Mouse (Mus musculus) limb, embryonic 10.5 days (tissue): ENCODE results near the gene Kcnv2. TPM values are rescaled to one million over a fixed set of nuclear protein-coding genes. Genes with fewer than 3 reads are reported as not detected.
A peak's percentile ranks its signal among the peaks of the same experiment; 100 is the strongest.

ENCODE experiments used
- DNase-seq: peaks from one replicate; pipeline ENCODE4 v3.0.0-alpha.2; 2017; ENCODE audit warnings: low spot score
- H3K27ac ChIP-seq: fragments of 300-500 bp; sonication (generic); 2 replicates; pipeline ENCODE4 v1.5.1; 2016; ENCODE audit warnings: mild to moderate bottlenecking
- H3K27me3 ChIP-seq: fragments of 300-500 bp; sonication (generic); 2 replicates; pipeline ENCODE4 v1.6.1; 2016; ENCODE audit warnings: low read depth, mild to moderate bottlenecking; ENCODE audit not compliant: poor library complexity, severe bottlenecking
- H3K36me3 ChIP-seq: fragments of 300-500 bp; sonication (generic); 2 replicates; pipeline ENCODE4 v1.6.1; 2016; ENCODE audit warnings: mild to moderate bottlenecking, moderate library complexity
- H3K4me1 ChIP-seq: fragments of 300-500 bp; sonication (generic); 2 replicates; pipeline ENCODE4 v1.6.1; 2016
- H3K4me3 ChIP-seq: fragments of 300-500 bp; sonication (generic); 2 replicates; pipeline ENCODE4 v1.5.1; 2016; ENCODE audit warnings: mild to moderate bottlenecking, moderate library complexity
- H3K9me3 ChIP-seq: fragments of 300-500 bp; sonication (generic); replicated peaks from 2 replicates; pipeline ENCODE4 v1.6.1; 2016; ENCODE audit warnings: mild to moderate bottlenecking
- WGBS: fragments of 180-500 bp; shearing (Covaris S2); methylation state at CpG from one replicate; pipeline ENCODE4 v1.1.7; 2016; 5-methylcytosine and 5-hydroxymethylcytosine counted together
- polyA plus RNA-seq: library from polyadenylated mRNA; unstranded; fragments of >200 nt; fragmentation: Nextera tagmentation; extraction: Ambion mirVana; gene quantifications from 2 replicates; pipeline ENCODE4 v1.2.1, GENCODE M21; 2016

Kcnv2 gene
- polyA plus RNA-seq, 1 experiment from 2014 or later: 0.03 TPM

- Histone ChIP-seq H3K27me3 (no peaks in the 10 kb centered on the region), H3K4me3 (no peak overlapping the region), H3K9me3 (no peaks in the 10 kb centered on the region), H3K36me3 (no peaks in the 10 kb centered on the region), H3K27ac (no peak overlapping the region), H3K4me1 (peaks cover 9% of the 10 kb centered on the region)
- WGBS: 93% methylated on average over 6 of the region's 6 CpGs
- no peak for DNase-seq
These were observed 5.2 kb downstream of the Kcnv2 start for GRCm38 (mm10) chr19:27327569-27327968.

GRCm38 (mm10) chr19:27328166-27328565 lies 5.8 kb downstream of the Kcnv2 start:
- no peaks in the 10 kb centered on the region for H3K9me3 ChIP-seq
- H3K27ac ChIP-seq: no peak overlapping the region
- H3K27me3 ChIP-seq: no peaks in the 10 kb centered on the region
- DNase-seq: no peak
- 57% methylated on average over 3 of the region's 3 CpGs for WGBS
- no peaks in the 10 kb centered on the region for H3K36me3 ChIP-seq
- peaks cover 7% of the 10 kb centered on the region for H3K4me1 ChIP-seq
- no peak overlapping the region for H3K4me3 ChIP-seq

- Histone ChIP-seq H3K27ac (no peak overlapping the region), H3K4me3 (no peak overlapping the region), H3K36me3 (no peaks in the 10 kb centered on the region), H3K27me3 (no peaks in the 10 kb centered on the region), H3K4me1 (peaks cover 7% of the 10 kb centered on the region), H3K9me3 (no peaks in the 10 kb centered on the region)
- 93% methylated on average over 4 of the region's 4 CpGs for WGBS
- no peak for DNase-seq
These were observed 6.3 kb downstream of the Kcnv2 start for GRCm38 (mm10) chr19:27328644-27329043.

DNA sequence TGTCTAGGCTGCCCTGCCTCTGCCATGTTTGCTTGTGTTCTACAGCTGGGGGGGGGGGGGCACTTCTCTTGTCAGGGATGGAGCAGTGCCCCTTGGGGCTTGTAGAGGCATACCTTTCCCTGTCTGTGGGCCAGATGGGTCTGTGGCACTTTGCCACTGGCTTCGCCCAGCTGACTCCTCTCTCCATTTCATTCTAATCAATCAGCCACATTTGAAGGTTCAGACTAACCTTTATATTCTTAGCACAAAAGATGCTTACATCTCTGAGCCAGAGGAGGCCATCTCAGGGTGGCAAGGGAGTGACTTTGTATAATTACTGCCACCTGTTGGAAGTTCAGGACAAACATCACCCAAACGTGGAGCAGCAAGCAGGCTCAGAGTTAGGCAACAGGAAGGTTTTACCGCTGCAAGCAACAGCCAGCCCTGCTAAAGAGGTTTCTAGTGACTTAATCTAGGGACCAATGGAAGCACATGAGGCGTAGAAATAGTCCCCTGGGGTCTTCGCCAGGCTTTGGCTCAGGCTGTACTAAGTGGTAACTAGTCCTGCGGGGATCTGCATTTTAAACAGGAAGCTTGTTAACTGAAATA lies 9.9 kb downstream of the Kcnv2 start:
- Histone ChIP-seq H3K9me3 (no peaks in the 10 kb centered on the region), H3K4me1 (peaks cover 7% of the 10 kb centered on the region), H3K27me3 (no peaks in the 10 kb centered on the region), H3K4me3 (no peak overlapping the region), H3K27ac (no peak overlapping the region), H3K36me3 (no peaks in the 10 kb centered on the region)
- peak; percentile 30 for DNase-seq
- WGBS: 60% methylated on average over 6 of the region's 6 CpGs

GRCm38 (mm10) chr19:27336126-27336917 lies 13.9 kb downstream of the Kcnv2 start:
- 84% methylated on average over 4 of the region's 4 CpGs for WGBS
- Histone ChIP-seq H3K27ac (no peak overlapping the region), H3K9me3 (no peaks in the 10 kb centered on the region), H3K4me3 (no peak overlapping the region), H3K36me3 (no peaks in the 10 kb centered on the region), H3K27me3 (no peaks in the 10 kb centered on the region), H3K4me1 (peaks cover 12% of the 10 kb centered on the region)
- no peak for DNase-seq

DNA sequence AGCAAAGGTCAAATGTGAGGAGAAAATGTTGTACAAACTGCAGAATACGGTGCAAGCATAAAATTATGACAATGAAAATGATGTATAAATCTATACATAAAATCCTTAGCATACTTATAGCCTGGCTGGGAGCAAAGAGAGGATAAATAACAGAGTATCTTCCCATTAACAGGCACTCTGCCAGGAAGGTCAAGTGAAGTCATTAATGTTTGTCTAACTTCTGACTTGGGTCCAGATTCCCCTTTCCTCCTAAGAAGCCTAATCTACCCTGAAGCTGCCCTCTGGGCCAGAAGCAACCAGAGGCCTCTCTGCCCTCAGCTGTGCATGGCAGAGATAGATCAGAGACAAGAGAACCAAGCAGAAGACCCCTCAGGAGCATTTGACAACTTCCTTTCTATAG lies 24.1 kb downstream of the Kcnv2 start:
- no peaks in the 10 kb centered on the region for H3K36me3 ChIP-seq
- no peaks in the 10 kb centered on the region for H3K4me1 ChIP-seq
- H3K27me3 ChIP-seq: no peaks in the 10 kb centered on the region
- no peaks in the 10 kb centered on the region for H3K9me3 ChIP-seq
- WGBS: 94% methylated on average over 1 of the region's 1 CpGs
- DNase-seq: no peak
- H3K4me3 ChIP-seq: no peak overlapping the region
- no peak overlapping the region for H3K27ac ChIP-seq

GRCm38 (mm10) chr19:27351700-27352099 lies 29.3 kb downstream of the Kcnv2 start:
- no peaks in the 10 kb centered on the region for H3K27me3 ChIP-seq
- H3K36me3 ChIP-seq: no peaks in the 10 kb centered on the region
- DNase-seq: no peak
- WGBS: 83% methylated on average over 6 of the region's 6 CpGs
- no peaks in the 10 kb centered on the region for H3K9me3 ChIP-seq
- no peaks in the 10 kb centered on the region for H3K4me1 ChIP-seq
- H3K4me3 ChIP-seq: no peak overlapping the region
- H3K27ac ChIP-seq: no peak overlapping the region

DNA sequence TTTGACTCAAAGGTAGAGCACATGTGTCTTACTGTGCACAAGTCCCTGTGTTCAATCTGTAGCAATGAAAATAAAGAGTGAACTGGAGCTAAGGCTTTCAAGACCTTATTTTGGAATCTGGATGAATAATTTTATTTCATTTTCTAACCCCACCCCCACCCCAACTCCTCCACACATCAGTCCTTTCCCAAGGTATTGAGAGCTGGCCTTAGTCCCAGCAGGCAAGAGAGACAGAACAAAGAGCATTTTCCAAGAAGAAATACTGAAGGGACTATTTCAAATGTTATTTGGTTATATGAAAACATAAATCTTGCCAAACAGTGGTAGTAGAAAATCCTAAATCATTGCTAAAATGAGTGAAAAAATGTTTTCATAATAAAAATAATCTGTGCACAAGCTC lies 38.0 kb downstream of the Kcnv2 start:
- no peak for DNase-seq
- Histone ChIP-seq H3K36me3 (no peaks in the 10 kb centered on the region), H3K27me3 (no peaks in the 10 kb centered on the region), H3K9me3 (no peaks in the 10 kb centered on the region), H3K4me1 (peaks cover 16% of the 10 kb centered on the region), H3K4me3 (no peak overlapping the region), H3K27ac (no peak overlapping the region)

DNA sequence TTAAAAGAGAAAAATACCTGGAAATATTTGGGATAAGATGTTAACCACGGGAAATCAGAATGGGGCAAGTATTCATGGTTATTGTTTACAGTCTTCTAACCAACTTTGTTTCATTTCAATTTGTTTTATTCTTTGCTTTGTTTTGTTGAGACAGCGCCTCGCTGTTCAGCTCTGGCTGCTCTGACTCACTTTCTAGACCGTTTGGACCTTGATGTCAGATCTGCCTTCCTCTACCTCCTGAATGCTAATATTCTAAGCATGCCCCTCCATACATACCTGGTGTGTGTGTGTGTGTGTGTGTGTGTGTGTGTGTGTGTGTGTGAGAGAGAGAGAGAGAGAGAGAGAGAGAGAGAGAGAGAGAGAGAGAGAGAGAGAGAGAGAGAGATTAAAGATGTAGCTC lies 41.5 kb downstream of the Kcnv2 start:
- no peak for DNase-seq
- Histone ChIP-seq H3K4me1 (peaks cover 24% of the 10 kb centered on the region), H3K27me3 (no peaks in the 10 kb centered on the region), H3K9me3 (no peaks in the 10 kb centered on the region), H3K27ac (no peak overlapping the region), H3K4me3 (peak overlapping the region; percentile 31), H3K36me3 (no peaks in the 10 kb centered on the region)
- 69% methylated on average over 4 of the region's 4 CpGs for WGBS

DNA sequence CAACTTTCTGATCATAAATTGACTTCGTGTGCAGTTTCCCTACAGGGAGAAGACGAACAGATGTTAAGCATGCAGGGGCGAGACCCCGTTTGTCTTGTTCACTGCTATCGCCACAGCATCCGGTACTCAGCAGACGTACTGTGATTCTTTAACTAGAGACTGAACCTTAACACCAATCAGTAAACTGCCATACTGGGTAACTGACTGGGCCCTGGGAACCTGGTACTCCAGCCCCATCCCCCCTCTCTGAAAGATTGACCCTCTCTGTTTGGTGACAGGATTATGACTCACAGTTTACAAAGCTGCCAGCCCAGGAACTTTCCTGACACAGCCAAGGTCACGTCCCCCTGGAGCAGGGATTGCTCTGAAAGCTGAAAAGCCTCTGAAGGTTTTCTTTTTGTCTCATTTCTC lies 42.1 kb downstream of the Kcnv2 start:
- Histone ChIP-seq H3K9me3 (no peaks in the 10 kb centered on the region), H3K27me3 (no peaks in the 10 kb centered on the region), H3K27ac (peak overlapping the region; percentile 64), H3K4me1 (peaks cover 24% of the 10 kb centered on the region), H3K36me3 (no peaks in the 10 kb centered on the region), H3K4me3 (peak overlapping the region; percentile 31)
- WGBS: 3% methylated on average over 8 of the region's 8 CpGs
- DNase-seq: peak; percentile 63

DNA sequence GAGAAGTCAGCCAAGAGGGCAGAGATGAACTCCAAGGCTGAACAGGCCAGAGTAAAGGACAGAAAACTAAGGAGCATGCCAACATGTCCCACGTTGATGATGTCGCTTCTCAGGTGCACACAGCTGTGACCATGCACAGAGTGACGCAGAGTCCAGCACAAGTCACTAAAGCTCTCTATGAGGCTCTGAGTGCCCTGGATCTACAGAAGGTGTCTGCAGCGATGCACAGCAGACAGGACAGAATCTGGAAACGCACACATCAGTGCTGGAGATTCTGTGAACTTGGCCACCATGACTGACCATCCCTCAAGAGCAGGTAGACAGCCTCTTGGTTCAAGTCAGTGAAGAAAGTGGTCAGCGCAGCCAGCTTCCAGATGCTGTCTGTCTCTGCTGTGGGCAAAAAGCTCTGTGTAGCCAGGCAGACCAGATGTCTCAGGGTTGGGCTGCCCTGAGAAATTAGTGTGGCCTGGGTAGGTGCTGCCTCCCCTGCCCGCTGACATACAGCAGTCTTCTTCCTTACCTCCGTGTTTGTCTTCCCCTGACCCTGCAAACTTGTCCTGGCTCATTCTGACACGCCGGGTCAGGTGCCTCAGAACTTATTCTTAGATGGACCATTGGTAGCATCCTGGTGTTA lies 43.8 kb downstream of the Kcnv2 start:
- DNase-seq: no peak
- Histone ChIP-seq H3K9me3 (no peaks in the 10 kb centered on the region), H3K4me3 (no peak overlapping the region), H3K36me3 (no peaks in the 10 kb centered on the region), H3K4me1 (peaks cover 24% of the 10 kb centered on the region), H3K27ac (no peak overlapping the region), H3K27me3 (no peaks in the 10 kb centered on the region)
- WGBS: 81% methylated on average over 10 of the region's 10 CpGs

DNA sequence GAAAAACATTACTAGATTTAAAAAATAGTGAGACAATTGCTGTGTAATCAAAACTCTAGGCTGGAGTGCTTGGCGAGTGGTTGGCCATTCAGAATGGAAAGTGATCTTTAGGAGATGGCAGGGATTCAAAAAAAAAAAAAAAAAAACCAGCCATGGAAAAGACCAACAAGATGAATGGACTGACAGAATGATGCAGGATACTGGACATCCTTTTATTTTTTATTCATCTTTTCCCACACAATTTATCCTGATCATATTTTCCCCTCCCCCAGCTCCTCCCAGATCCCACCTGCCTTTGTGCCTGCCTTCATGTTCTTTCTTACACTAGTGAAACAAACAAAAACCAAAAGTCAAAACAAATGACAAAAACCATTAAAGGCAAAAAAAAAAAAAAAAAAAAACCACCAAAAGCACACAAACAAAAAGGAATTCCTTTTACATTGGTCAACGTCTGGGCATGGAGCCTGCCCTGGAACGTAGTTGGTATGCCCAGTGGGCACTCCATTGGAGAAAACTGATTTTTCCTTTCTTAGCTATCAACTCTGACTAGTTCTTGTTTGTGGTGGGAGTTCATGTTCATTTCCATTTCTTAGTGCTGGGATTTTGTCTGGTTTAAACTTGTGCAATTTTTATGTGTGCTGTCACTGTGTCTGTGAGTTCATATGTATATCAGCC lies 47.2 kb downstream of the Kcnv2 start:
- Histone ChIP-seq H3K36me3 (no peaks in the 10 kb centered on the region), H3K4me3 (no peak overlapping the region), H3K4me1 (peaks cover 15% of the 10 kb centered on the region), H3K9me3 (no peaks in the 10 kb centered on the region), H3K27me3 (no peaks in the 10 kb centered on the region), H3K27ac (no peak overlapping the region)
- DNase-seq: no peak
- WGBS: 90% methylated on average over 3 of the region's 3 CpGs

DNA sequence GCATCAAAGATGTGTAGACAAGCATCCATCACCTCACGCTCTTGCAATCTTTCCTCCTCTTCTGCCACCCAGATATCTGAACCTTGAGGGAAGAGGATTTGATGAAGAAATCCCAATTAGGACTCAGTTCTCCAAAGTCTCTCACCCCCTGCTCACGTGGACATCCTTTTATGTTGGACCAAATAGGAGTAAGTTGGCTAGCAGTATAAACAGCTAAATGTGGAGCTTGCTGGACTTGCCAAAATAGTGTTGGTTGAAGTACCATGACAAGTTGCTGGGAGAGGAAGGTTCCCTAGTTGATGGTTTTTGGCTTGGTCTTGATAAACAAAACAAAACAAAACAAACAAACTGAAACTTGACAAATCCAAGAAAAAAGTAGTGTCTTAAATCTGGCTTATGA lies 47.8 kb downstream of the Kcnv2 start:
- Histone ChIP-seq H3K27me3 (no peaks in the 10 kb centered on the region), H3K4me1 (peaks cover 9% of the 10 kb centered on the region), H3K9me3 (no peaks in the 10 kb centered on the region), H3K36me3 (no peaks in the 10 kb centered on the region), H3K4me3 (no peak overlapping the region), H3K27ac (no peak overlapping the region)
- DNase-seq: no peak
- 80% methylated on average over 2 of the region's 2 CpGs for WGBS
